In the genomic region with DNA sequence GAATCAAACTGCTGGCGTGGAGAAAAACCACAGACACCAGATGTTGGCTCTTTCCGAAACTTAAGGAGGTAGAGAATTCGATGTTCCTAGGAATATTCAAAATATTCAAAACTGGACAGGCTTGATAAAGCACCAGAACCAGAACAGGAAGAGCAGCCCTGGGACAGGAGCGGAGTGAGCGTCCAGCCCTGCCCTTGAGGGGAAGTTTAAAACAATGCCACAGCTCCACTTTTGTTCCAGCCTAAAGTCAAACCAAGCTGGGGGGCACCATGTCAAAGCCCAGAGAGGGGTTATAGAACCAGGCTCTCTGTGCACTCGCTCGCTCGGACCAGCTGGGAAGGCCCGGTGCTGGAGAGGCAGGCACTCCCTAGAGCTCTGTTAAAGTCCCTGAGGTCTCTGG, we compare ENCODE assay signal across 9 mouse cellular contexts. TPM values are rescaled to one million over a fixed set of nuclear protein-coding genes. Genes with fewer than 3 reads are reported as not detected.
DNase-seq lines count a peak whose midpoint lies in the region; ATAC-seq and TF ChIP-seq lines count a peak whose summit lies in the region.
"Had no signal": no experiment of that assay in that cellular context is flagged by ENCODE, and none has a peak within 500 bp of the region (broad histone marks: within the 10 kb centered on the region; RNA-seq: fewer than 3 reads in every experiment).

No protein-coding gene starts in this region.

- no peak for TF ChIP-seq CTCF in liver, adult 2 months (IDR thresholded peaks at IDR 0.05; ENCODE audit: low read depth, low read length)
- no peak for TF ChIP-seq CTCF in embryonic fibroblast, embryonic 13.5 days (IDR thresholded peaks at IDR 0.05; ENCODE audit: borderline replicate concordance, insufficient read depth, low read length)

- peaks cover 38% of the 10 kb centered on the region for H3K4me1 ChIP-seq in liver, adult 2 months (ENCODE audit: control insufficient read depth, insufficient read depth, low read length)
- peaks cover 9% of the 10 kb centered on the region; the same call in 1 of the 2 replicates for H3K4me1 ChIP-seq in embryonic fibroblast, embryonic 13.5 days (ENCODE audit: control insufficient read depth, insufficient read depth, low read length)
- peaks cover 32% of the 10 kb centered on the region for H3K4me1 ChIP-seq in heart, embryonic 15.5 days (replicated peaks)
- peaks cover 7% of the 10 kb centered on the region for H3K4me1 ChIP-seq in hindbrain, embryonic 13.5 days (replicated peaks)

- peaks cover 53% of the 10 kb centered on the region; the same call in 1 of the 2 replicates for H3K79me2 ChIP-seq in liver, adult 2 months (ENCODE audit: control insufficient read depth, insufficient read depth, low read length)

- no peak overlapping the region for H3K9ac ChIP-seq in liver, adult 2 months (ENCODE audit: low read depth, low read length)
- no peak overlapping the region for H3K9ac ChIP-seq in heart, embryonic 15.5 days
- no peak overlapping the region for H3K9ac ChIP-seq in hindbrain, embryonic 13.5 days
- H3K9ac ChIP-seq: midbrain, embryonic 12.5 days had no signal

- 75% methylated on average over 9 of the region's 9 CpGs for WGBS in liver, adult 2 months
- 66% methylated on average over 9 of the region's 9 CpGs for WGBS in heart, embryonic 15.5 days
- 85% methylated on average over 9 of the region's 9 CpGs for WGBS in hindbrain, embryonic 13.5 days

- H3K4me2 ChIP-seq in heart, embryonic 15.5 days = peak overlapping the region; percentile 9; the same call in 1 of the 2 replicates
- H3K4me2 ChIP-seq in hindbrain, embryonic 13.5 days = no peak overlapping the region
- H3K4me2 ChIP-seq: midbrain, embryonic 12.5 days had no signal

- no peak for DNase-seq in liver, adult 2 months (ENCODE audit: extremely low read depth, low read depth, low spot score)
- DNase-seq in liver = no peak
- DNase-seq in lung, postnatal 36 days = peak; percentile 42

- H3K9me3 ChIP-seq in heart, embryonic 15.5 days (replicated peaks) = no peaks in the 10 kb centered on the region
- no peaks in the 10 kb centered on the region for H3K9me3 ChIP-seq in hindbrain, embryonic 13.5 days

- no peak for ATAC-seq in heart, embryonic 15.5 days (replicated peaks; ENCODE audit: insufficient number of reproducible peaks, insufficient read depth, low FRiP score, low read depth)
- no peak for ATAC-seq in hindbrain, embryonic 13.5 days (ENCODE audit: low FRiP score)
- no peak for ATAC-seq in megakaryocyte progenitor cell, adult 5-6 weeks (replicated peaks; ENCODE audit: poor library complexity)
- ATAC-seq: hindbrain, postnatal 0 days had no signal

- H3K27ac ChIP-seq in liver, adult 2 months (replicated peaks; ENCODE audit: insufficient read depth, low read depth, low read length) = peak overlapping the region; percentile 72
- H3K27ac ChIP-seq in embryonic fibroblast, embryonic 13.5 days (ENCODE audit: insufficient read depth, low read length) = peak overlapping the region; percentile 83
- H3K27ac ChIP-seq in heart, embryonic 15.5 days = peak overlapping the region; percentile 77
- no peak overlapping the region for H3K27ac ChIP-seq in hindbrain, embryonic 13.5 days
- H3K27ac ChIP-seq: hindbrain, postnatal 0 days; midbrain, embryonic 12.5 days had no signal

- TF ChIP-seq POLR2A in liver, adult 2 months (IDR thresholded peaks at IDR 0.05; ENCODE audit: extremely low read depth, insufficient read depth, low read length) = no peak
- no peak for TF ChIP-seq POLR2A in embryonic fibroblast, embryonic 13.5 days (IDR thresholded peaks at IDR 0.05; ENCODE audit: low read depth, low read length)

- no peaks in the 10 kb centered on the region for H3K27me3 ChIP-seq in liver, adult 2 months (ENCODE audit: control insufficient read depth, insufficient read depth, low read length)
- no peaks in the 10 kb centered on the region for H3K27me3 ChIP-seq in heart, embryonic 15.5 days
- no peaks in the 10 kb centered on the region for H3K27me3 ChIP-seq in hindbrain, embryonic 13.5 days
- H3K27me3 ChIP-seq: midbrain, embryonic 12.5 days had no signal

- no peaks in the 10 kb centered on the region for H3K36me3 ChIP-seq in liver, adult 2 months (ENCODE audit: control insufficient read depth, insufficient read depth, low read length)
- H3K36me3 ChIP-seq in heart, embryonic 15.5 days = 0 out of 2 replicates have a peak, but pooled peaks cover 3% of the 10 kb centered on the region
- 0 out of 2 replicates have a peak, but pooled peaks cover 2% of the 10 kb centered on the region for H3K36me3 ChIP-seq in hindbrain, embryonic 13.5 days
- H3K36me3 ChIP-seq: midbrain, embryonic 12.5 days had no signal

- no peak overlapping the region for H3K4me3 ChIP-seq in liver, adult 2 months (ENCODE audit: insufficient read depth, low read depth, low read length)
- no peak overlapping the region for H3K4me3 ChIP-seq in embryonic fibroblast, embryonic 13.5 days (ENCODE audit: insufficient read depth, low read length)
- H3K4me3 ChIP-seq in heart, embryonic 15.5 days = no peak overlapping the region
- no peak overlapping the region for H3K4me3 ChIP-seq in hindbrain, embryonic 13.5 days
- H3K4me3 ChIP-seq: midbrain, embryonic 12.5 days had no signal

RNA-seq across cellular contexts. Expression of gene Uvrag, which starts 8.3 kb away (rescaled TPM):
- total RNA-seq in liver, adult 2 months (2014; rRNA removed) = 18.3 and 19.9 TPM in 2 replicates
- polyA plus RNA-seq in liver, adult 2 months (2012; rRNA removed) = 11.4 and 12.2 TPM in 2 replicates
- 40.2 and 40.8 TPM in 2 replicates for polyA plus RNA-seq in embryonic fibroblast, embryonic 13.5 days (2011; ENCODE audit: insufficient read length, low read depth, missing spikeins)
- 15.3 and 16.0 TPM in 2 replicates for polyA plus RNA-seq in heart, embryonic 15.5 days (2015; fragmentation: Nextera tagmentation; extraction: Ambion mirVana)
- polyA plus RNA-seq in hindbrain, embryonic 13.5 days (2015; fragmentation: Nextera tagmentation; extraction: Ambion mirVana) = 14.2 and 15.6 TPM in 2 replicates
- 22.6 and 24.6 TPM in 2 replicates for total RNA-seq in megakaryocyte progenitor cell, adult 5-6 weeks (2015)
- 33.9 TPM in 2 replicates for total RNA-seq in megakaryocyte progenitor cell, adult 5-6 weeks (2017)

RNA-seq across cellular contexts. Expression of gene Dgat2, which starts 49.9 kb away (rescaled TPM):
- 464 and 499 TPM in 2 replicates for total RNA-seq in liver, adult 2 months (2014; rRNA removed)
- polyA plus RNA-seq in liver, adult 2 months (2012; rRNA removed) = 610 and 703 TPM in 2 replicates
- polyA plus RNA-seq in embryonic fibroblast, embryonic 13.5 days (2011; ENCODE audit: insufficient read length, low read depth, missing spikeins) = 2.9 and 4.7 TPM in 2 replicates
- 26.9 and 29.5 TPM in 2 replicates for polyA plus RNA-seq in heart, embryonic 15.5 days (2015; fragmentation: Nextera tagmentation; extraction: Ambion mirVana)
- polyA plus RNA-seq in hindbrain, embryonic 13.5 days (2015; fragmentation: Nextera tagmentation; extraction: Ambion mirVana) = 12.6 and 13.0 TPM in 2 replicates
- 11.4 and 12.2 TPM in 2 replicates for total RNA-seq in megakaryocyte progenitor cell, adult 5-6 weeks (2015)
- total RNA-seq in megakaryocyte progenitor cell, adult 5-6 weeks (2017) = 8.5 and 12.2 TPM in 2 replicates

Comparison
In these comparisons a context has a peak if more than half of its experiments do, and no peak if none do; other contexts are left out.
1. RNA of gene Dgat2, which starts 49.9 kb away (polyA plus RNA-seq): 610 to 703 TPM in liver, adult 2 months; 26.9 to 29.5 TPM in heart, embryonic 15.5 days, 12.6 to 13.0 TPM in hindbrain, embryonic 13.5 days and 2.9 to 4.7 TPM in embryonic fibroblast, embryonic 13.5 days; every median in the first group is over 10 times any median in the second.